Mouse (Mus musculus) G1E (cell line): ENCODE measurements around the gene 9530053A07Rik. TPM values are rescaled to one million over a fixed set of nuclear protein-coding genes. Genes with fewer than 3 reads are reported as not detected.
A peak's percentile ranks its signal among the peaks of the same experiment; 100 is the strongest.

Experiments
- ATAC-seq: 2 replicates; pipeline ENCODE4 v1.8.0; 2016; ENCODE audit warnings: mild to moderate bottlenecking; ENCODE audit not compliant: insufficient number of reproducible peaks, poor library complexity, low FRiP score, severe bottlenecking; ENCODE audit errors: extremely low read depth
- DNase-seq: peaks from one replicate; pipeline ENCODE4 v3.0.0; 2012; ENCODE audit warnings: low spot score
- H3K27me3 ChIP-seq: 2 replicates; pipeline ENCODE4 v1.6.1; 2012; ENCODE audit warnings: mild to moderate bottlenecking, low read length, inconsistent platforms; ENCODE audit not compliant: insufficient read depth
- H3K36me3 ChIP-seq: replicated peaks from 2 replicates; pipeline ENCODE3; 2012; ENCODE audit warnings: mild to moderate bottlenecking, inconsistent platforms
- H3K4me1 ChIP-seq: 2 replicates; pipeline ENCODE4 v1.6.1; 2012; ENCODE audit warnings: low read depth, low read length, inconsistent platforms, mixed read lengths; ENCODE audit not compliant: insufficient read depth
- H3K4me3 ChIP-seq: 2 replicates; pipeline ENCODE4 v1.5.1; 2012; ENCODE audit warnings: low read depth, mild to moderate bottlenecking, inconsistent platforms, low read length, moderate library complexity, mixed read lengths
- H3K9me3 ChIP-seq: replicated peaks from 2 replicates; pipeline ENCODE4 v1.6.1; 2012; ENCODE audit warnings: inconsistent platforms
- CTCF ChIP-seq: IDR thresholded peaks from 2 replicates; pipeline ENCODE4 v1.5.1; 2012; ENCODE audit warnings: low read depth, low read length, inconsistent platforms, mixed read lengths
- GATA1 ChIP-seq: IDR thresholded peaks from 2 replicates; pipeline ENCODE4 v1.6.1; 2012; ENCODE audit warnings: borderline replicate concordance, low read length, inconsistent platforms, mixed read lengths
- GATA2 ChIP-seq: IDR thresholded peaks from 2 replicates; pipeline ENCODE4 v1.6.1; 2012; ENCODE audit warnings: low read depth, low read length, inconsistent platforms, borderline replicate concordance
- POLR2AphosphoS5 ChIP-seq: IDR thresholded peaks from 2 replicates; pipeline ENCODE4 v1.6.1; 2012; ENCODE audit warnings: low read depth, low read length, inconsistent platforms; ENCODE audit not compliant: insufficient replicate concordance
- TAL1 ChIP-seq: conservative IDR thresholded peaks from 2 replicates; pipeline ENCODE4 v1.6.1; 2012; ENCODE audit warnings: low read depth, low read length, inconsistent platforms, mixed read lengths
- polyA plus RNA-seq: library from polyadenylated mRNA; stranded (reverse); fragments of >175 nt; gene quantifications from 2 replicates; pipeline ENCODE4 v1.2.3, GENCODE M21; 2012
- total RNA-seq, 2 experiments: library from RNA; stranded (forward) in 1 of 2; stranded (reverse) in 1 of 2; fragments of 200-1000 nt in 1 of 2; fragments of >200 nt in 1 of 2; fragmentation: Nextera tagmentation in 1 of 2; gene quantifications; 2 replicates each; pipeline ENCODE4 v1.2.3; 2014 to 2017

Gene 9530053A07Rik
- total and polyA plus RNA-seq, 3 experiments, result 0.22 TPM; not detected in 2

DNA sequence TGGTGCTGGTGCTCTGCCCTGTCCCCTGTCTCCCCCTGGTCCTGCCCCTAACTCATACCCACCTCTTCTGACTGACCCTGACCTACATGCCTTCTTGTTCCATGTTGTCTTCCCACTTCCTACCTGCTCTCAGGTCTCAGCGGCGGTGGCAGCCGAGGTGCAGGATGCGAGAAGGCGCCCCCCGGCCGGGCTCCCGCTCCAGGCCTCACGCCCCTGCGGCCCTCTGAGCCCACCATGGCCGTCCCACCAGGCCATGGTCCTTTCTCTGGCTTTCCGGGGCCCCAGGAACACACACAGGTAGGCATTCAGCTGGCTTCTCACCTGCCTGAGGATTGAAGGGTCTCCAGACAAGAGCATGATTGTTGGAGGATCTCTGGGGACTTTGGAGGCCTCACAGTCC is 52.1 kb downstream of the 9530053A07Rik start:
- Histone ChIP-seq H3K4me3 (no peak overlapping the region), H3K4me1 (peaks cover 46% of the 10 kb centered on the region), H3K9me3 (no peaks in the 10 kb centered on the region), H3K27me3 (no peaks in the 10 kb centered on the region), H3K36me3 (peaks cover 95% of the 10 kb centered on the region)
- TF ChIP-seq CTCF (no peak), GATA2 (no peak), POLR2AphosphoS5 (no peak), GATA1 (no peak), TAL1 (no peak)
- ATAC-seq, result no peak
- DNase-seq, result no peak

DNA sequence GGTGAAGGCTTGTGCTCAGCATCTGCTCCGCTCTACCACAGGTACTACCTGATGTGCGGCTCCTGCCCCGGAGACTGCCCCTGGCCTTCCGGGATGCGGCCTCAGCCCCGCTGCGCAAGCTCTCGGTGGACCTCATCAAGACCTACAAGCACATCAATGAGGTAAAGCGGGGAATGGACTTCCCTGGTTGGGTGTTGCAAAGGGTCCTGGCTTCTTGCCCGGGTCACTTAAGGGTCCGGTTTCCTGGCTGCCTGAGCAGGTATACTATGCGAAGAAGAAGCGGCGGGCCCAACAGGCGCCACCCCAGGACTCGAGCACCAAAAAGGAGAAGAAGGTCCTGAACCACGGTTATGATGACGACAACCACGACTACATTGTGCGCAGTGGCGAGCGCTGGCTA is 53.1 kb downstream of the 9530053A07Rik start:
- no peak for DNase-seq
- ATAC-seq, result no peak
- H3K9me3 ChIP-seq, result no peaks in the 10 kb centered on the region
- TF ChIP-seq GATA2 (no peak), CTCF (no peak)
- no peaks in the 10 kb centered on the region for H3K27me3 ChIP-seq
- no peak overlapping the region for H3K4me3 ChIP-seq
- peaks cover 48% of the 10 kb centered on the region for H3K4me1 ChIP-seq
- peaks cover 95% of the 10 kb centered on the region for H3K36me3 ChIP-seq

DNA sequence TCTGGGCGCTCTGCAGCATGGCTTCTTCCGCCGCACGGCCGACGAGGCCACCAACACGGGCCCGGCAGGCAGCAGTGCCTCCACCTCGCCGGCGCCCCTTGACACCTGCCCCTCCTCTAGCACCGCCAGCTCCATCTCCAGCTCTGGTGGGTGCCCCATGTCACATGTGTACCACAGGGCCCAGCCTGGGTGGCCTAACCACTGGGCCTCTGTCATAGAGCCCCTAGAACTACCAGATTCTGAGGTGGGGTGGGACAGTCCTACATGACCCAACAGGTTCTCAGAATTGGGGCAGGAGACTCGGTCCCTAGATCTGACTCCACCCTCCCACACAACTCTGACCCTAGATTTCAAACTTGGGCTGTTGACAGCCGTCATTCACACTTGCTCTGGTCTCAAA is 56.6 kb downstream of the 9530053A07Rik start:
- Histone ChIP-seq H3K4me1 (peaks cover 30% of the 10 kb centered on the region), H3K27me3 (no peaks in the 10 kb centered on the region), H3K36me3 (peaks cover 100% of the 10 kb centered on the region), H3K9me3 (no peaks in the 10 kb centered on the region), H3K4me3 (no peak overlapping the region)
- DNase-seq (no peak), ATAC-seq (no peak)
- no peak for TF ChIP-seq POLR2AphosphoS5
- no peak for TF ChIP-seq GATA1

DNA sequence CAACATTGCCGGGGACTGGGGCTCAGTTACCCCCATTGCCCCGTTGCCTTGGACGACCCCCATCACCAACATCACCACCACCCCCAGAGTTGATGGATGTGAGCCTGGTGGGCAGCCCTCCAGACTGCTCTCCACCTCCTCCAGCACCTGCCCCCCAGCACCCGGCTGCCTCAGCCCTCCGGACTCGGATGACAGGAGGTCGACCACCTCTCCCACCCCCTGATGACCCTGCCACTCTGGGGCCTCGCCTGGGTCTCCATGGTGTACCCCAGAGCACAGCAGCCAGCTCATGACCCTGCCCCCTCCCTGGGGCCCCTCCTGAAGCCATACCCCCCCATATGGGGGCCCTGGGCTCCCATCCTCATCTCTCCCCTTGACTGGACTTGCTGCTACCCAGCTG is 57.4 kb downstream of the 9530053A07Rik start:
- TF ChIP-seq TAL1 (no peak), POLR2AphosphoS5 (no peak), CTCF (no peak), GATA2 (no peak), GATA1 (no peak)
- ATAC-seq, result no peak
- Histone ChIP-seq H3K27me3 (no peaks in the 10 kb centered on the region), H3K4me1 (peaks cover 25% of the 10 kb centered on the region), H3K4me3 (no peak overlapping the region), H3K9me3 (no peaks in the 10 kb centered on the region), H3K36me3 (peaks cover 100% of the 10 kb centered on the region)
- no peak for DNase-seq

DNA sequence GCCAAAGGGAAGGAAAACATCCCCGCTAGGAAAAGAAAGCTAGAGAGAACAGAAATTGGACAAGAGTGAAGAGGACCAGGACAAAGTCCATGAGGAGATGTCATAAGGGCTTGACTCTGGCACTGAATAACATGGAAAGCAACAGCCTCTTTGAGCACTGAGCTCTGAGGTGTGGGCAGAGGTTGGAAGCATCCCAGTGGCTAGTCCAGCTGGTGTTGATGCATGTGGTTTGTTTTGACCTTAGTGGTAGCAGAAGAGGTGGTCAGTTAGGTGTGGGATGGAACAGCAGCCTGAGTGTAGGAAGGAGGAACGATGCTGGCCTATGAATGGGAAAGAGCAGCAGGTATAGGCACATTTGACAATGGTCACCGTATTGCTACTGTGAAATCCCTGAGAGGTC is 62.2 kb downstream of the 9530053A07Rik start:
- Histone ChIP-seq H3K9me3 (no peaks in the 10 kb centered on the region), H3K4me1 (peaks cover 10% of the 10 kb centered on the region), H3K36me3 (peaks cover 97% of the 10 kb centered on the region), H3K4me3 (no peak overlapping the region), H3K27me3 (no peaks in the 10 kb centered on the region)
- no peak for DNase-seq
- TF ChIP-seq TAL1, result no peak
- no peak for TF ChIP-seq CTCF
- TF ChIP-seq GATA1, result no peak
- TF ChIP-seq GATA2, result no peak
- TF ChIP-seq POLR2AphosphoS5, result no peak
- ATAC-seq, result no peak

DNA sequence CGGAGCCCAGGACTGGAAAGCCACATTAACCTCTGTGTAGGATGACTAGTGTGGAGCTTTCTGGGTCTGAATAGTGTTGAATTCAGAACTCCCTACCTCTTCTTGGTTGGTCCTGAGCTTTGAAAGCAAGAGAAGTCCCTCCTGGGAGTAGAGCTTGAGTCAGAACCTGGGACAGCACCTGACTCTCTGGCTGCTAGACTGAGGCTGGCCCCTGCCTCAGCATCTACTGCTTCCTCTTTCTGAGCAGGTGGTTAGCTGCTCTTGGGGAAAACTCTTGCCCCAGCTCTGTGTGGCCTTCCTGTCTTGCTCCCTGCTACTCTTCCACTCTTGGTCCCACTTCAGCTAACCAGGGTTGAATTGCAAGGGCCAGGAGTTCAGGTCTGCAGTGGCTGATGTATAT is 62.6 kb downstream of the 9530053A07Rik start:
- no peak; the same call in 1 of the 2 replicates for ATAC-seq
- H3K9me3 ChIP-seq, result no peaks in the 10 kb centered on the region
- H3K4me3 ChIP-seq, result no peak overlapping the region
- peaks cover 97% of the 10 kb centered on the region for H3K36me3 ChIP-seq
- H3K27me3 ChIP-seq, result no peaks in the 10 kb centered on the region
- H3K4me1 ChIP-seq, result peaks cover 9% of the 10 kb centered on the region
- TF ChIP-seq POLR2AphosphoS5, result no peak
- peak; percentile 59 for DNase-seq

DNA sequence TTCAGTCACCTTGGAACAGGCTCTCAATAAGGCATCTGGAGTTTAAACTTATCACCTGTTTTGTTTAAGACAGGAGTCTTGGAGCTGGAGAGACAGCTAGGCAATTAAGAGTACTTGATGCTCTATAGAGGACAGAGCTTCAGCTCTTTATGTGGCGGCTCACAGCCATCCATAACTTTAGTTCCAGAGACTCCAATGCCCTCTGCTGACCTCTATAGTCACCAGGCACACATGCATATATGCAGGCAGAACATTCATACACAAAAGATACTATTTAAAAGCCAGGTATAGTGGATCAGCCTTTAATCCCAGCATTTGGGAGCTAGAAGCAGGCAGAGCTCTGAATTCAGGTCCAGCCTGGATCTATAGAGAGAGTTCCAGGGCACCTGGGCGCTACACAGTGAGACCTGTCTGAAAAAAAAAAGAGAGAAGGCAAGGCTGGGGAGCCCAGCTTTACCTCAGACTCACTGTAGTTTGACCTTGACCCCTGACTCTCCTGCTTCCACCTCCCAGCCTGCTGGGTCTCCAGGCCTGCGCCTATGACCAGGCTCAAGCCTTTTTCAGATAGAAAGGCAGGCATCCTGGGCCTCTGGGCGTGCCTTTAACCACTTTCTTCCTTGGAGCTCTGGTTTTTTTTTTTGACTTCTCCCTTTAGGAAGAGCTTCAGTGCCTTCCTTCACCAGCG is 66.3 kb downstream of the 9530053A07Rik start:
- H3K9me3 ChIP-seq, result no peaks in the 10 kb centered on the region
- no peak for TF ChIP-seq CTCF
- no peak for TF ChIP-seq GATA2
- no peak for TF ChIP-seq GATA1
- no peak for TF ChIP-seq TAL1
- TF ChIP-seq POLR2AphosphoS5, result no peak
- no peaks in the 10 kb centered on the region for H3K27me3 ChIP-seq
- H3K4me3 ChIP-seq, result no peak overlapping the region
- DNase-seq (no peak), ATAC-seq (no peak)
- peaks cover 9% of the 10 kb centered on the region for H3K4me1 ChIP-seq
- peaks cover 81% of the 10 kb centered on the region for H3K36me3 ChIP-seq
